Comparison of ENCODE assay signal across 13 mouse cellular contexts in the genomic region with DNA sequence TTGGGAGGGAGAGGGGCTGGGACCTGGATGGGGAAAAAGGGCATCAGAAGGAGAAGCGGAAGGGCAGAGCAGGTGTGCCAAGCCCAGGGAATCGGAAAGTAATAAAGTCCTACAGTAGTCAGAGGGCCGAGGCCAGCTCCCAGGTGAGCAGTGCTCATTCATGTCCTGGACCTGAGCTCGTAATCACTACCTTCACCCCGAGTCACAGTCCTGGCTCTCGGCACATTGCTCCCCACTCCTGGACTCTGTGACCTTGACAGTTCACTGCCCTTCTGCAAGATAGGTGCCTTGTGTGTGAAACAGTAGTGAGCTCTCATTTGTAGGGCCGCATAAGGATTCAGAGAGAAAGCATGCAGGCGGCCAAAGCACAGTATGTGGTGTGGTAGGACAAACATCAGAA.
"Had no signal": no experiment of that assay in that cellular context is flagged by ENCODE, and none has a peak within 500 bp of the region (broad histone marks: within the 10 kb centered on the region; RNA-seq: fewer than 3 reads in every experiment).

No protein-coding gene starts in this region.

- H3K4me2 ChIP-seq: hindbrain, embryonic 13.5 days; limb, embryonic 12.5 days; lung, embryonic 15.5 days; midbrain, embryonic 13.5 days had no signal

- H3K9me3 ChIP-seq: hindbrain, embryonic 13.5 days; limb, embryonic 12.5 days; lung, embryonic 15.5 days; midbrain, embryonic 13.5 days had no signal

- H3K27me3 ChIP-seq: hindbrain, embryonic 13.5 days; lung, embryonic 15.5 days had no signal

- H3K9ac ChIP-seq: hindbrain, embryonic 13.5 days; limb, embryonic 12.5 days; liver, embryonic 14.5 days; lung, embryonic 15.5 days; midbrain, embryonic 13.5 days had no signal

- DNase-seq: kidney, postnatal 4 days; lung, postnatal 14 days; right cerebral cortex, postnatal 14 days; thymus, adult 2 months; thymus, postnatal 25 days had no signal

- H3K27ac ChIP-seq: hindbrain, embryonic 13.5 days; hindbrain, postnatal 0 days; layer of hippocampus, adult 2 months; limb, embryonic 12.5 days; liver, embryonic 14.5 days; lung, embryonic 15.5 days; macrophage; midbrain, embryonic 13.5 days had no signal

- ATAC-seq: hindbrain, postnatal 0 days; midbrain, embryonic 13.5 days had no signal

- H3K36me3 ChIP-seq: hindbrain, embryonic 13.5 days; limb, embryonic 12.5 days; lung, embryonic 15.5 days; midbrain, embryonic 13.5 days had no signal

- H3K4me3 ChIP-seq: hindbrain, embryonic 13.5 days; layer of hippocampus, adult 2 months; limb, embryonic 12.5 days; lung, embryonic 15.5 days; midbrain, embryonic 13.5 days had no signal
